Mouse (Mus musculus): ENCODE measurements at regions not wholly inside any gene's neighbourhood (a gene's known extent, or its start where the extent isn't known, plus 50 kb on each side); places are given as distances from the start of the nearest gene placed in this dataset.

DNA sequence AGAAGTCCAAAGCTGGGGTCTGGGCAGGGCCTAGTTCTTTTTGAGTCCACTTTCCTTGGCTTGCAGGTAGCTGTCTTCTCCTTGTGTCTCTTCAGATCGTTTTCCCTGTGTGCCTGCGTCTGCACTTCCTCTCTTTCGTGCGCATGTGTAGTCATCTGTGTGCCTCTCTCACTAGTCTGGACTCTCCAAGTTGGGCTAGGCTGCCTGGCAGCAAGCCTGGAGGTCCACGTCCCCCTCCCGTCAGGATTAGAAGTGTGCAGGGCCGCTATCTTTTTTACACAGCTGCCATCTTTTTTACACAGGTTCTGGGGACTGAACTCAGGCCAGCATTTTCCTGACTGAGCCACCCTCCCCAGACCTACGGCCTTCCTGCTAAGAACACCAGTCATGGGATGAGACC lies 55.8 kb upstream of the Sec14l1 start:
- DNase-seq (ENCODE audit: low spot score) (no peak), ATAC-seq (ENCODE audit: low FRiP score, low TSS enrichment) (no peak)
- Histone ChIP-seq H3K9ac (ENCODE audit: low read length) (no peak overlapping the region), H3K27ac (replicated peaks) (no peak overlapping the region), H3K27me3 (ENCODE audit: control insufficient read depth, insufficient read depth, low read length) (no peaks in the 10 kb centered on the region), H3K4me1 (replicated peaks; ENCODE audit: control insufficient read depth, insufficient read depth) (no peaks in the 10 kb centered on the region; the same call in 1 of the 2 replicates), H3K36me3 (ENCODE audit: control insufficient read depth, insufficient read depth, low read length) (no peaks in the 10 kb centered on the region), H3K4me3 (ENCODE audit: low read depth, low read length) (no peak overlapping the region), H3K4me2 (replicated peaks; ENCODE audit: low read depth) (no peak overlapping the region), H3K9me3 (ENCODE audit: control insufficient read depth, low read length) (no peaks in the 10 kb centered on the region)
- TF ChIP-seq EP300 (optimal IDR thresholded peaks at IDR 0.05) (no peak), CTCF (IDR thresholded peaks at IDR 0.05; ENCODE audit: low read depth) (no peak)
- 48% methylated on average over 8 of the region's 8 CpGs for WGBS

DNA sequence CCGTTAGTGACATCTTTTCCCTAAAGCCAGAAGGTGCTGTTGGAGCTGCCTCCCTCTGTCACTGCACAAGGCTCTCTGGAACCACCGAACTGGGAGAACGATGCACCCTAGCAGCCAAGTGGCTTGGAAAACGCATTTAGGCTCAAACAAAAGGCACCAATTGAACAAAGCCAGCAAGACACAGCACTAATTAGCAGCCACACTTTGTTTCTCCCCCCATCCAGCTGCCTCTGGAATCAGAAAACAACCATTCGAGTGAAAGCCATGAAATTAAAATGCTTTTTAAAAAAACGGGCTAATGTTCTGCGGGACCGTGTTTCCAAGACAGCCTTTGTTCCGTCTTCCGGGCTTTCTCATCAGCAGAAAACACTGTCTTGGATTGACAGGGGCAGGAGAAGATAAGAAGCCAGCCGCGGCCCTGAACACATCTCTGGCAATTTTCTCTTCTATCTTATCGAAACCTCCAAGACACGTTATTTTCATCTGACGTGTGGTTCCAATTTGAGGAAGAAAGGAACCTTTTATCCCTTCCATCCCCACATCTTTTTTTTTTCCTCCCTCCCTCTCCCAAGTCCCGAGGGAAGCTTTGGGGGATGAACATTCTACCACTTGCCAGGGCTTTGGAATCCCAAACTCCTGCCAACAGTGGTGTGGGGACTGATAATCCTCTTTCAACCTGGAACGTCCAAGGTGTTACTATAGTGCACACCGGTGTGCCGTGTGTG lies 54.8 kb upstream of the Sec14l1 start:
- ATAC-seq (ENCODE audit: low FRiP score, low TSS enrichment) (no peak), DNase-seq (ENCODE audit: low spot score) (no peak)
- Histone ChIP-seq H3K27ac (replicated peaks) (no peak overlapping the region), H3K27me3 (ENCODE audit: control insufficient read depth, insufficient read depth, low read length) (no peaks in the 10 kb centered on the region), H3K4me2 (replicated peaks; ENCODE audit: low read depth) (no peak overlapping the region), H3K9ac (ENCODE audit: low read length) (no peak overlapping the region), H3K4me3 (ENCODE audit: low read depth, low read length) (no peak overlapping the region), H3K4me1 (replicated peaks; ENCODE audit: control insufficient read depth, insufficient read depth) (no peaks in the 10 kb centered on the region; the same call in 1 of the 2 replicates), H3K36me3 (ENCODE audit: control insufficient read depth, insufficient read depth, low read length) (no peaks in the 10 kb centered on the region), H3K9me3 (ENCODE audit: control insufficient read depth, low read length) (no peaks in the 10 kb centered on the region)
- WGBS, result 26% methylated on average over 19 of the region's 19 CpGs
- TF ChIP-seq EP300 (optimal IDR thresholded peaks at IDR 0.05) (no peak), CTCF (IDR thresholded peaks at IDR 0.05; ENCODE audit: low read depth) (no peak)

DNA sequence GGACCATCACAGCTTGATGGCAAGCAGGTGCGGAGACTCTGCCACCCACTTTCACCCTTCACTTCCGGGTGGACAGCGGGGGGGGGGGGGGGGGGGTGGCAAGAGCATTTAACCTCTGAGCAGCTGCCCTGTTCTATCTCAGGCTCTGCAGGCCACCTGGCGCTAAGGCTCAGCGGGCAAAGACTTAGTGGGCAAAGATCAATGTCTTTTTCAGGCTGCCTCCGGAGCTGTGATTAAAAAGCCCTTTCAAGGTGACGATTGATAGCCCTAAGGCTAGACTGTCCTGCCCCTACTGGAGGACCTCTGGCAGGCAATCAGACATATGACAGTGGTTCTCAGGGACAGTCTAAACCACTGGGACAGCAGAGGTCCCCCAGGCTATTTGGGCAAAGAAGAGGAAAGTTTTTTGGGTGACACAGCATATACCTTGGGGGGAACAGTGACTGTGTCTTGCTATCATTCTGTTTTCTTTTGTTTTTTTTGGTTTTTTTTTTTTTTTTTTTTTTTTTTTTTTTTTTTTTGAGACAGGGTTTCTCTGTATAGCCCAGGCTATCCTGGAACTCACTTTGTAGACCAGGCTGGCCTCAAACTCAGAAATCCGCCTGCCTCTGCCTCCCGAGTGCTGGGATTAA lies 54.1 kb upstream of the Sec14l1 start:
- Histone ChIP-seq H3K9ac (ENCODE audit: low read length) (no peak overlapping the region), H3K4me2 (replicated peaks; ENCODE audit: low read depth) (no peak overlapping the region)
- no peak for TF ChIP-seq CTCF (IDR thresholded peaks at IDR 0.05; ENCODE audit: low read depth)
- TF ChIP-seq EP300 (optimal IDR thresholded peaks at IDR 0.05), result no peak

DNA sequence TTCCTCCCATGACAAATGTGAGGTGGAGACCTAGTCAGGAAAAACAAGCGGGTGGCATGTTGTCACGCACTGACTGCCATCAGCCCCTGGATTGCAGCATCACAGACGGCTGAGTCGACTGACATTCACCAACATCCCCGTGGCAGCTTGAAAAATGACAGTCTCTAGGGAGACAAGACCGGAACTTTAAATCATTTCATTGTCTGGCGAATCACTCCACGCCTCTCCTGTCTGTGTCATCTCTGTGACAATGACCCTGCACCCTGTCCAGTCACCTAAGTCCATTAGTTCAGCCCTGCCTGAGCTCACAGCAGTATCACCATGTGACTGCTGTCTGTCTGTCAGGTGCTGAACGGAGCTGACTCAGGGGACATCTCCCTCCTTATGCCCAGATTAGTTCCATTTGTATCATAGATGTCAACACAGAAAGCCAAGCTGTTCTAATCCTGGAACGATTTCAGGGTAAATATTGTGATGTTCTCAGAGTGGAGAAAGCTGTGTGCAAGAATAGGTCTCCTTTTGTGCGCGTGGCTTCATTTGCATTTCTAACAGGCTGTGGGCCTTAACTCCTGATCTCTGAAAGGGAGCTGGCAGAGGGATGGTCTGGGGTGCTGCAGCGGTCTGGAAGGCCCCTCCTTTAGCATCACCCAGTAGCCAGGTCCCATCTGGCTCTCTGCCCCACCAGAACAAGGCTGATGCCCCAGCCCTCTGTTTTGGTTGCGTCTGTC lies 52.0 kb upstream of the Sec14l1 start:
- H3K36me3 ChIP-seq (ENCODE audit: control insufficient read depth, insufficient read depth, low read length), result no peaks in the 10 kb centered on the region
- DNase-seq (ENCODE audit: low spot score) (no peak), ATAC-seq (ENCODE audit: low FRiP score, low TSS enrichment) (0 out of 2 replicates have a peak, but pooled peaks have one; percentile 24)
- no peaks in the 10 kb centered on the region for H3K9me3 ChIP-seq (ENCODE audit: control insufficient read depth, low read length)
- no peaks in the 10 kb centered on the region for H3K27me3 ChIP-seq (ENCODE audit: control insufficient read depth, insufficient read depth, low read length)
- no peak overlapping the region for H3K9ac ChIP-seq (ENCODE audit: low read length)
- WGBS, result 53% methylated on average over 14 of the region's 14 CpGs
- no peak overlapping the region for H3K4me2 ChIP-seq (replicated peaks; ENCODE audit: low read depth)
- no peaks in the 10 kb centered on the region; the same call in 1 of the 2 replicates for H3K4me1 ChIP-seq (replicated peaks; ENCODE audit: control insufficient read depth, insufficient read depth)
- no peak overlapping the region for H3K4me3 ChIP-seq (ENCODE audit: low read depth, low read length)
- TF ChIP-seq CTCF (IDR thresholded peaks at IDR 0.05; ENCODE audit: low read depth), result no peak
- no peak for TF ChIP-seq EP300 (optimal IDR thresholded peaks at IDR 0.05)
- H3K27ac ChIP-seq (replicated peaks), result no peak overlapping the region

More for the DNA sequence above, 54.1 kb upstream of the Sec14l1 start:
- Histone ChIP-seq H3K27ac (replicated peaks) (no peak overlapping the region), H3K4me3 (ENCODE audit: low read depth, low read length) (no peak overlapping the region), H3K36me3 (ENCODE audit: control insufficient read depth, insufficient read depth, low read length) (no peaks in the 10 kb centered on the region), H3K9me3 (ENCODE audit: control insufficient read depth, low read length) (no peaks in the 10 kb centered on the region), H3K4me1 (replicated peaks; ENCODE audit: control insufficient read depth, insufficient read depth) (no peaks in the 10 kb centered on the region; the same call in 1 of the 2 replicates), H3K27me3 (ENCODE audit: control insufficient read depth, insufficient read depth, low read length) (no peaks in the 10 kb centered on the region)
- 32% methylated on average over 9 of the region's 9 CpGs for WGBS
- DNase-seq (ENCODE audit: low spot score) (no peak), ATAC-seq (ENCODE audit: low FRiP score, low TSS enrichment) (no peak)

Data from stomach, postnatal 0 days (tissue).